8 mouse cellular contexts compared by ENCODE assay signal in genomic region chr5:137526192-137526936, GRCm38 (mm10). TPM values are rescaled to one million over a fixed set of nuclear protein-coding genes. Genes with fewer than 3 reads are reported as not detected.
DNase-seq lines count a peak whose midpoint lies in the region; ATAC-seq lines count a peak whose summit lies in the region.

No protein-coding gene starts in this region.

- no peak for ATAC-seq in kidney, embryonic 14.5 days (ENCODE audit: low FRiP score, low TSS enrichment)
- no peak for ATAC-seq in hindbrain, embryonic 12.5 days (ENCODE audit: low FRiP score)
- ATAC-seq in liver, embryonic 11.5 days (replicated peaks; ENCODE audit: low FRiP score) = peak; percentile 59

- no peaks in the 10 kb centered on the region for H3K9me3 ChIP-seq in kidney, embryonic 14.5 days (ENCODE audit: control insufficient read depth, low read length)
- no peaks in the 10 kb centered on the region for H3K9me3 ChIP-seq in hindbrain, embryonic 12.5 days (replicated peaks)
- no peaks in the 10 kb centered on the region for H3K9me3 ChIP-seq in liver, embryonic 11.5 days (ENCODE audit: control insufficient read depth, low read length)

- H3K4me3 ChIP-seq in kidney, embryonic 14.5 days (ENCODE audit: low read length) = no peak overlapping the region
- H3K4me3 ChIP-seq in hindbrain, embryonic 12.5 days = no peak overlapping the region
- no peak overlapping the region for H3K4me3 ChIP-seq in liver, embryonic 11.5 days (ENCODE audit: low read depth, low read length)

- DNase-seq in kidney, adult 11 months = peak; percentile 60
- peak; percentile 81 for DNase-seq in MN1 (ENCODE audit: low spot score)
- DNase-seq in embryo, embryonic 10.5 days (ENCODE audit: low spot score) = peak; percentile 35
- peak; percentile 63 for DNase-seq in liver, embryonic 11.5 days (ENCODE audit: low spot score)
- DNase-seq in naive thymus-derived CD4-positive, alpha-beta T cell, adult 2 months (ENCODE audit: low read depth) = peak; percentile 33
- no peak for DNase-seq in ovary, postnatal 14 days (ENCODE audit: low spot score)

- H3K27ac ChIP-seq in kidney, embryonic 14.5 days (ENCODE audit: low read depth, low read length) = no peak overlapping the region
- peak overlapping the region; percentile 66 for H3K27ac ChIP-seq in hindbrain, embryonic 12.5 days
- peak overlapping the region; percentile 11; the same call in 1 of the 2 replicates for H3K27ac ChIP-seq in liver, embryonic 11.5 days (ENCODE audit: low read depth, low read length)

- 42% methylated on average over 16 of the region's 16 CpGs for WGBS in kidney, embryonic 14.5 days
- WGBS in hindbrain, embryonic 12.5 days = 45% methylated on average over 16 of the region's 16 CpGs
- WGBS in liver, embryonic 11.5 days = 49% methylated on average over 16 of the region's 16 CpGs

- H3K4me1 ChIP-seq in kidney, embryonic 14.5 days (ENCODE audit: control insufficient read depth, insufficient read depth, low read length) = peaks cover 13% of the 10 kb centered on the region
- H3K4me1 ChIP-seq in hindbrain, embryonic 12.5 days = peaks cover 52% of the 10 kb centered on the region
- peaks cover 27% of the 10 kb centered on the region for H3K4me1 ChIP-seq in liver, embryonic 11.5 days (replicated peaks; ENCODE audit: control insufficient read depth, insufficient read depth, low read length)

- no peaks in the 10 kb centered on the region for H3K27me3 ChIP-seq in kidney, embryonic 14.5 days (ENCODE audit: control insufficient read depth, insufficient read depth, low read length)
- H3K27me3 ChIP-seq in hindbrain, embryonic 12.5 days = no peaks in the 10 kb centered on the region
- no peaks in the 10 kb centered on the region for H3K27me3 ChIP-seq in liver, embryonic 11.5 days (replicated peaks; ENCODE audit: control insufficient read depth, insufficient read depth, low read length)

- no peak overlapping the region for H3K9ac ChIP-seq in kidney, embryonic 14.5 days (ENCODE audit: low read depth, low read length)
- peak overlapping the region; percentile 20; the same call in 1 of the 2 replicates for H3K9ac ChIP-seq in hindbrain, embryonic 12.5 days
- no peak overlapping the region for H3K9ac ChIP-seq in liver, embryonic 11.5 days (ENCODE audit: low read depth, low read length)

- H3K36me3 ChIP-seq in kidney, embryonic 14.5 days (ENCODE audit: control insufficient read depth, insufficient read depth, low read length) = peaks cover 87% of the 10 kb centered on the region
- H3K36me3 ChIP-seq in hindbrain, embryonic 12.5 days = peaks cover 82% of the 10 kb centered on the region
- peaks cover 67% of the 10 kb centered on the region for H3K36me3 ChIP-seq in liver, embryonic 11.5 days (ENCODE audit: control insufficient read depth, insufficient read depth, low read length)

- no peak overlapping the region for H3K4me2 ChIP-seq in kidney, embryonic 14.5 days (replicated peaks; ENCODE audit: low read depth, low read length)
- H3K4me2 ChIP-seq in hindbrain, embryonic 12.5 days (replicated peaks) = no peak overlapping the region
- no peak overlapping the region for H3K4me2 ChIP-seq in liver, embryonic 11.5 days

RNA-seq across cellular contexts. Expression of gene Epo, which starts 6.7 kb away (rescaled TPM):
- not detected in 2 replicates for polyA plus RNA-seq in kidney, embryonic 14.5 days (2014; fragmentation: Nextera tagmentation; extraction: Ambion mirVana)
- polyA plus RNA-seq in hindbrain, embryonic 12.5 days (2016; fragmentation: Nextera tagmentation; extraction: Ambion mirVana) = not detected in 2 replicates
- 4.6 and 7.8 TPM in 2 replicates for polyA plus RNA-seq in liver, embryonic 11.5 days (2014; fragmentation: Nextera tagmentation; extraction: Ambion mirVana)

RNA-seq across cellular contexts. Expression of gene Gnb2, which starts 6.9 kb away (rescaled TPM):
- 427 and 433 TPM in 2 replicates for polyA plus RNA-seq in kidney, embryonic 14.5 days (2014; fragmentation: Nextera tagmentation; extraction: Ambion mirVana)
- polyA plus RNA-seq in hindbrain, embryonic 12.5 days (2016; fragmentation: Nextera tagmentation; extraction: Ambion mirVana) = 466 and 467 TPM in 2 replicates
- 306 and 319 TPM in 2 replicates for polyA plus RNA-seq in liver, embryonic 11.5 days (2014; fragmentation: Nextera tagmentation; extraction: Ambion mirVana)

RNA-seq across cellular contexts. Expression of gene Gigyf1, which starts 8.0 kb away (rescaled TPM):
- 16.0 and 18.6 TPM in 2 replicates for polyA plus RNA-seq in kidney, embryonic 14.5 days (2014; fragmentation: Nextera tagmentation; extraction: Ambion mirVana)
- polyA plus RNA-seq in hindbrain, embryonic 12.5 days (2016; fragmentation: Nextera tagmentation; extraction: Ambion mirVana) = 17.9 and 19.0 TPM in 2 replicates
- polyA plus RNA-seq in liver, embryonic 11.5 days (2014; fragmentation: Nextera tagmentation; extraction: Ambion mirVana) = 7.0 and 9.0 TPM in 2 replicates

RNA-seq across cellular contexts. Expression of gene Pop7, which starts 24.0 kb away (rescaled TPM):
- polyA plus RNA-seq in kidney, embryonic 14.5 days (2014; fragmentation: Nextera tagmentation; extraction: Ambion mirVana) = 57.8 and 69.5 TPM in 2 replicates
- 60.7 and 61.3 TPM in 2 replicates for polyA plus RNA-seq in hindbrain, embryonic 12.5 days (2016; fragmentation: Nextera tagmentation; extraction: Ambion mirVana)
- 61.4 and 70.6 TPM in 2 replicates for polyA plus RNA-seq in liver, embryonic 11.5 days (2014; fragmentation: Nextera tagmentation; extraction: Ambion mirVana)

RNA-seq across cellular contexts. Expression of gene Actl6b, which starts 27.0 kb away (rescaled TPM):
- not detected in 2 replicates for polyA plus RNA-seq in kidney, embryonic 14.5 days (2014; fragmentation: Nextera tagmentation; extraction: Ambion mirVana)
- polyA plus RNA-seq in hindbrain, embryonic 12.5 days (2016; fragmentation: Nextera tagmentation; extraction: Ambion mirVana) = 103 and 108 TPM in 2 replicates
- 0.70 and 0.79 TPM in 2 replicates for polyA plus RNA-seq in liver, embryonic 11.5 days (2014; fragmentation: Nextera tagmentation; extraction: Ambion mirVana)
